Comparison of ENCODE assay signal across 8 mouse cellular contexts in genomic region chr7:24564607-24565265, GRCm38 (mm10). TPM values are rescaled to one million over a fixed set of nuclear protein-coding genes. Genes with fewer than 3 reads are reported as not detected.
DNase-seq lines count a peak whose midpoint lies in the region; ATAC-seq and TF ChIP-seq lines count a peak whose summit lies in the region.

No protein-coding gene starts in this region.

- dilution Hi-C loops in CH12.LX (cut with MboI; ENCODE audit: extremely low pct_ligation_motif_present, extremely low pct_unique_long_range_greater_than_20kb, low sequenced_read_pairs): no loop called here

- H3K27ac ChIP-seq in CH12.LX (ENCODE audit: insufficient read depth, low read depth): peak overlapping the region; percentile 100
- no peak overlapping the region for H3K27ac ChIP-seq in forebrain, postnatal 0 days (ENCODE audit: low read depth, low read length)
- H3K27ac ChIP-seq in liver, embryonic 13.5 days: no peak overlapping the region
- no peak overlapping the region for H3K27ac ChIP-seq in neural tube, embryonic 13.5 days (replicated peaks)

- WGBS in forebrain, postnatal 0 days: 66% methylated on average over 6 of the region's 6 CpGs
- 57% methylated on average over 6 of the region's 6 CpGs for WGBS in liver, embryonic 13.5 days (ENCODE audit: insufficient replicate concordance)
- WGBS in neural tube, embryonic 13.5 days: 59% methylated on average over 6 of the region's 6 CpGs

- in situ Hi-C loops in CH12.LX (cut with MboI; ENCODE audit: low pct_ligation_motif_present, low pct_unique_long_range_greater_than_20kb, low sequenced_read_pairs): loop anchor here (5.0 kb wide), 1 partner anchor 32 kb away; the partner anchor contains the start of gene Irgq

- TF ChIP-seq CTCF in CH12.LX (conservative IDR thresholded peaks at IDR 0.05 in 1 of 2, IDR thresholded peaks at IDR 0.05 in 1 of 2; ENCODE audit: low read depth in 2 of 2, low read length in 2 of 2): peak; percentile 85 to 88
- TF ChIP-seq CTCF in forebrain, postnatal 0 days (IDR thresholded peaks at IDR 0.05; ENCODE audit: low read depth): peak; percentile 76

- peak; percentile 73 for DNase-seq in 3T3-L1 (ENCODE audit: low read depth, low spot score)
- DNase-seq in CH12.LX (ENCODE audit: extremely low read depth): peak; percentile 98
- DNase-seq in cerebellum, adult 11 months: peak; percentile 68
- peak; percentile 52 for DNase-seq in forebrain, postnatal 0 days
- DNase-seq in kidney, adult 18-20 months: peak; percentile 80
- peak; percentile 49 for DNase-seq in liver, embryonic 13.5 days
- peak; percentile 83 for DNase-seq in thymus, postnatal 25 days

- peak overlapping the region; percentile 21 for H3K9ac ChIP-seq in CH12.LX (ENCODE audit: insufficient read depth, low read depth)
- H3K9ac ChIP-seq in forebrain, postnatal 0 days: no peak overlapping the region
- H3K9ac ChIP-seq in liver, embryonic 13.5 days: no peak overlapping the region
- H3K9ac ChIP-seq in neural tube, embryonic 13.5 days: no peak overlapping the region

- TF ChIP-seq POLR2A in CH12.LX (IDR thresholded peaks at IDR 0.05; ENCODE audit: low read depth, low read length): no peak

- H3K4me3 ChIP-seq in CH12.LX (replicated peaks in 1 of 3; ENCODE audit: low read depth in 2 of 3, low read length in 2 of 3, poor library complexity in 1 of 3): no peak overlapping the region
- no peak overlapping the region for H3K4me3 ChIP-seq in forebrain, postnatal 0 days (ENCODE audit: low read depth, low read length)
- no peak overlapping the region for H3K4me3 ChIP-seq in liver, embryonic 13.5 days (replicated peaks)
- no peak overlapping the region for H3K4me3 ChIP-seq in neural tube, embryonic 13.5 days

- ATAC-seq in forebrain, postnatal 0 days: peak; percentile 48; the same call in 1 of the 2 replicates
- ATAC-seq in liver, embryonic 13.5 days (ENCODE audit: low read depth): peak; percentile 54; the same call in 1 of the 2 replicates
- ATAC-seq in neural tube, embryonic 13.5 days (ENCODE audit: low read depth): peak; percentile 37; the same call in 1 of the 2 replicates

- TF ChIP-seq RAD21 in CH12.LX (IDR thresholded peaks at IDR 0.05; ENCODE audit: low read depth, low read length): peak; percentile 66

- peaks cover 13% of the 10 kb centered on the region; the same call in 1 of the 2 replicates for H3K79me2 ChIP-seq in CH12.LX (replicated peaks; ENCODE audit: control insufficient read depth, extremely low read depth, insufficient read depth, poor library complexity, severe bottlenecking)

- H3K36me3 ChIP-seq in CH12.LX (replicated peaks in 1 of 2; ENCODE audit: control insufficient read depth in 1 of 2, insufficient read depth in 1 of 2, low read length in 1 of 2): peaks cover 39 to 64% of the 10 kb centered on the region in 2 experiments
- peaks cover 47% of the 10 kb centered on the region for H3K36me3 ChIP-seq in forebrain, postnatal 0 days (ENCODE audit: insufficient read depth)
- H3K36me3 ChIP-seq in liver, embryonic 13.5 days: peaks cover 85% of the 10 kb centered on the region
- H3K36me3 ChIP-seq in neural tube, embryonic 13.5 days: peaks cover 66% of the 10 kb centered on the region

- TF ChIP-seq EP300 in CH12.LX (IDR thresholded peaks at IDR 0.05; ENCODE audit: low read length): peak; percentile 84

- peak overlapping the region; percentile 80 for H3K4me2 ChIP-seq in CH12.LX (ENCODE audit: insufficient read depth, low read depth, poor library complexity, severe bottlenecking)
- H3K4me2 ChIP-seq in forebrain, postnatal 0 days (ENCODE audit: low read depth): no peak overlapping the region
- H3K4me2 ChIP-seq in liver, embryonic 13.5 days: no peak overlapping the region
- no peak overlapping the region for H3K4me2 ChIP-seq in neural tube, embryonic 13.5 days

- no peaks in the 10 kb centered on the region for H3K9me3 ChIP-seq in CH12.LX (replicated peaks; ENCODE audit: low read length)
- H3K9me3 ChIP-seq in forebrain, postnatal 0 days (ENCODE audit: low read length): no peaks in the 10 kb centered on the region
- no peaks in the 10 kb centered on the region for H3K9me3 ChIP-seq in liver, embryonic 13.5 days (replicated peaks)
- H3K9me3 ChIP-seq in neural tube, embryonic 13.5 days: no peaks in the 10 kb centered on the region

- H3K27me3 ChIP-seq in CH12.LX (replicated peaks): no peaks in the 10 kb centered on the region
- no peaks in the 10 kb centered on the region for H3K27me3 ChIP-seq in forebrain, postnatal 0 days (ENCODE audit: insufficient read depth, low read length)
- H3K27me3 ChIP-seq in liver, embryonic 13.5 days: no peaks in the 10 kb centered on the region
- H3K27me3 ChIP-seq in neural tube, embryonic 13.5 days: no peaks in the 10 kb centered on the region

- H3K4me1 ChIP-seq in CH12.LX (ENCODE audit: control insufficient read depth in 1 of 2, insufficient read depth in 2 of 2): peaks cover 46 to 93% of the 10 kb centered on the region in 2 experiments
- H3K4me1 ChIP-seq in forebrain, postnatal 0 days (ENCODE audit: insufficient read depth): no peaks in the 10 kb centered on the region
- H3K4me1 ChIP-seq in liver, embryonic 13.5 days (replicated peaks): no peaks in the 10 kb centered on the region
- no peaks in the 10 kb centered on the region for H3K4me1 ChIP-seq in neural tube, embryonic 13.5 days (replicated peaks)

TF ChIP-seq in CH12.LX, 34 proteins besides CTCF, POLR2A, EP300 and RAD21 (continues in another document):
- TF ChIP-seq MAFK (IDR thresholded peaks at IDR 0.05; ENCODE audit: insufficient replicate concordance, low read length) (peak; percentile 56; the same call in 1 of the 2 replicates), ZMIZ1 (IDR thresholded peaks at IDR 0.05; ENCODE audit: low read depth, low read length) (no peak), GABPA (IDR thresholded peaks at IDR 0.05; ENCODE audit: insufficient replicate concordance, low read depth, low read length) (no peak), NRF1 (IDR thresholded peaks at IDR 0.05; ENCODE audit: low read depth, low read length) (peak; percentile 76), MXI1 (IDR thresholded peaks at IDR 0.05; ENCODE audit: low read depth, low read length) (peak; percentile 32; the same call in 1 of the 2 replicates), USF1 (IDR thresholded peaks at IDR 0.05; ENCODE audit: low read depth, low read length) (no peak), E2F4 (IDR thresholded peaks at IDR 0.05; ENCODE audit: insufficient replicate concordance, low read depth, low read length) (no peak), RCOR1 (conservative IDR thresholded peaks at IDR 0.05; ENCODE audit: low read depth, low read length) (peak; percentile 27; the same call in 1 of the 2 replicates), MEF2A (IDR thresholded peaks at IDR 0.05; ENCODE audit: borderline replicate concordance, low read depth, low read length) (peak; percentile 80), ETS1 (conservative IDR thresholded peaks at IDR 0.05; ENCODE audit: low read depth, low read length) (peak; percentile 93), TCF12 (IDR thresholded peaks at IDR 0.05; ENCODE audit: low read depth, low read length) (peak; percentile 79), SMC3 (IDR thresholded peaks at IDR 0.05; ENCODE audit: low read depth, low read length) (peak; percentile 81)

RNA-seq across cellular contexts. Expression of gene Xrcc1, which starts 18.6 kb away (rescaled TPM):
- total RNA-seq in CH12.LX (2012; rRNA removed) (128 and 136 TPM in 2 replicates), CH12.LX (2014; rRNA removed) (81.7 and 86.3 TPM in 2 replicates)
- polyA plus RNA-seq in CH12.LX (2012; ENCODE audit: insufficient read length, low read depth): 148 and 162 TPM in 2 replicates
- 41.1 and 49.8 TPM in 2 replicates for total RNA-seq in forebrain, postnatal 0 days (2014; rRNA removed)
- polyA plus RNA-seq in forebrain, postnatal 0 days (2015; fragmentation: Nextera tagmentation; extraction: Ambion mirVana): 42.1 and 48.6 TPM in 2 replicates
- polyA plus RNA-seq in liver, embryonic 13.5 days (2015; fragmentation: Nextera tagmentation; extraction: Ambion mirVana): 48.3 and 51.6 TPM in 2 replicates
- 66.3 and 79.2 TPM in 2 replicates for polyA plus RNA-seq in neural tube, embryonic 13.5 days (2015; fragmentation: Nextera tagmentation; extraction: Ambion mirVana)

RNA-seq across cellular contexts. Expression of gene Pinlyp, which starts 18.8 kb away (rescaled TPM):
- total RNA-seq in CH12.LX (2012; rRNA removed): 6.1 and 6.4 TPM in 2 replicates
- total RNA-seq in CH12.LX (2014; rRNA removed): 11.9 and 17.3 TPM in 2 replicates
- polyA plus RNA-seq in CH12.LX (2012; ENCODE audit: insufficient read length, low read depth): 6.6 and 7.4 TPM in 2 replicates
- total RNA-seq in forebrain, postnatal 0 days (2014; rRNA removed): 0.31 and 0.43 TPM in 2 replicates
- polyA plus RNA-seq in forebrain, postnatal 0 days (2015; fragmentation: Nextera tagmentation; extraction: Ambion mirVana): not detected in 2 replicates
- polyA plus RNA-seq in liver, embryonic 13.5 days (2015; fragmentation: Nextera tagmentation; extraction: Ambion mirVana): not detected in 2 replicates
- polyA plus RNA-seq in neural tube, embryonic 13.5 days (2015; fragmentation: Nextera tagmentation; extraction: Ambion mirVana): not detected in 2 replicates

RNA-seq across cellular contexts. Expression of gene Ethe1, which starts 22.6 kb away (rescaled TPM):
- total RNA-seq in CH12.LX (2012; rRNA removed) (18.6 and 24.1 TPM in 2 replicates), CH12.LX (2014; rRNA removed) (25.0 and 32.0 TPM in 2 replicates)
- polyA plus RNA-seq in CH12.LX (2012; ENCODE audit: insufficient read length, low read depth): 16.5 and 22.8 TPM in 2 replicates
- total RNA-seq in forebrain, postnatal 0 days (2014; rRNA removed): 24.2 and 25.8 TPM in 2 replicates
- 24.3 and 26.8 TPM in 2 replicates for polyA plus RNA-seq in forebrain, postnatal 0 days (2015; fragmentation: Nextera tagmentation; extraction: Ambion mirVana)
- polyA plus RNA-seq in liver, embryonic 13.5 days (2015; fragmentation: Nextera tagmentation; extraction: Ambion mirVana): 19.9 and 21.5 TPM in 2 replicates
- 18.1 and 21.9 TPM in 2 replicates for polyA plus RNA-seq in neural tube, embryonic 13.5 days (2015; fragmentation: Nextera tagmentation; extraction: Ambion mirVana)

RNA-seq across cellular contexts. Expression of gene Zfp575, which starts 22.7 kb away (rescaled TPM):
- total RNA-seq in CH12.LX (2012; rRNA removed) (0.46 and 0.81 TPM in 2 replicates), CH12.LX (2014; rRNA removed) (0.09 TPM in 1 of 2 replicates, not detected in the other)
- polyA plus RNA-seq in CH12.LX (2012; ENCODE audit: insufficient read length, low read depth): 0.14 and 0.20 TPM in 2 replicates
- 0.38 and 1.2 TPM in 2 replicates for total RNA-seq in forebrain, postnatal 0 days (2014; rRNA removed)
- polyA plus RNA-seq in forebrain, postnatal 0 days (2015; fragmentation: Nextera tagmentation; extraction: Ambion mirVana): 19.4 and 24.8 TPM in 2 replicates
- 0.31 and 0.34 TPM in 2 replicates for polyA plus RNA-seq in liver, embryonic 13.5 days (2015; fragmentation: Nextera tagmentation; extraction: Ambion mirVana)
- 7.7 and 8.4 TPM in 2 replicates for polyA plus RNA-seq in neural tube, embryonic 13.5 days (2015; fragmentation: Nextera tagmentation; extraction: Ambion mirVana)

RNA-seq across cellular contexts. Expression of gene Irgq, which starts 34.2 kb away (rescaled TPM):
- total RNA-seq in CH12.LX (2012; rRNA removed): 8.7 and 10.1 TPM in 2 replicates
- 4.6 and 5.1 TPM in 2 replicates for total RNA-seq in CH12.LX (2014; rRNA removed)
- 8.6 and 9.9 TPM in 2 replicates for polyA plus RNA-seq in CH12.LX (2012; ENCODE audit: insufficient read length, low read depth)
- 103 and 119 TPM in 2 replicates for total RNA-seq in forebrain, postnatal 0 days (2014; rRNA removed)
- polyA plus RNA-seq in forebrain, postnatal 0 days (2015; fragmentation: Nextera tagmentation; extraction: Ambion mirVana): 20.8 and 26.8 TPM in 2 replicates
- polyA plus RNA-seq in liver, embryonic 13.5 days (2015; fragmentation: Nextera tagmentation; extraction: Ambion mirVana): 0.99 and 1.4 TPM in 2 replicates
- polyA plus RNA-seq in neural tube, embryonic 13.5 days (2015; fragmentation: Nextera tagmentation; extraction: Ambion mirVana): 20.9 and 21.2 TPM in 2 replicates
